In genomic region chr5:36356659-36357058, GRCm38 (mm10) we compare ENCODE assay signal across 26 mouse cellular contexts. TPM values are rescaled to one million over a fixed set of nuclear protein-coding genes. Genes with fewer than 3 reads are reported as not detected.
DNase-seq lines count a peak whose midpoint lies in the region; TF ChIP-seq lines count a peak whose summit lies in the region.
"Had no signal": no experiment of that assay in that cellular context is flagged by ENCODE, and none has a peak within 500 bp of the region (broad histone marks: within the 10 kb centered on the region; RNA-seq: fewer than 3 reads in every experiment).

No protein-coding gene starts in this region.

- peak overlapping the region; percentile 41; the same call in 1 of the 2 replicates for H3K27ac ChIP-seq in gastrocnemius, adult 2 months
- H3K27ac ChIP-seq: embryonic facial prominence, embryonic 13.5 days; hindbrain, embryonic 10.5 days; layer of hippocampus, adult 2 months; left cerebral cortex, adult 2 months; limb, embryonic 15.5 days; liver, embryonic 13.5 days; neural tube, embryonic 13.5 days had no signal

- TF ChIP-seq CTCF in gastrocnemius, adult 2 months (IDR thresholded peaks at IDR 0.05), result no peak

- peak; percentile 61 for DNase-seq in gastrocnemius, adult 2 months
- DNase-seq in gastrocnemius, postnatal 25 days, result no peak
- DNase-seq in 3T3-L1 (ENCODE audit: low read depth, low spot score), result peak; percentile 82
- DNase-seq in NIH3T3 (ENCODE audit: low read depth), result peak; percentile 71
- peak; percentile 60 for DNase-seq in gonadal fat pad, adult 2 months (ENCODE audit: low read depth)
- DNase-seq in left cerebral cortex, postnatal 14 days (ENCODE audit: low spot score in 2 of 2), result no peak
- no peak for DNase-seq in kidney, adult 8-10 months
- DNase-seq: adrenal gland, postnatal 14 days; cerebellum, adult 11-12 months; cerebellum, adult 9-11 months; embryo, embryonic 11 days; heart, postnatal 14 days; kidney, adult 18-20 months; kidney, postnatal 36 days; liver, embryonic 13.5 days; lung, adult 2 months; lung, postnatal 36 days; right cerebral cortex, postnatal 4 days; thymus, postnatal 4 days had no signal

- intact Hi-C loops in gastrocnemius, adult 2 months (cut with DNase I), result no loop called here
- intact Hi-C loops in left cerebral cortex, postnatal 14 days (cut with DNase I), result no loop called here

- no peak overlapping the region for H3K4me3 ChIP-seq in gastrocnemius, adult 2 months
- H3K4me3 ChIP-seq: embryonic facial prominence, embryonic 13.5 days; erythroblast, embryonic 14.5 days; hindbrain, embryonic 10.5 days; layer of hippocampus, adult 2 months; left cerebral cortex, adult 2 months; limb, embryonic 15.5 days; liver, embryonic 13.5 days; neural tube, embryonic 13.5 days had no signal

RNA-seq across cellular contexts. Expression of gene Sorcs2, which starts 41.3 kb away (rescaled TPM):
- 1 to 10 TPM in 1 of 2 experiments, under 1 TPM in 1; 0.94 to 2.3 TPM for total RNA-seq in gastrocnemius, adult 2 months (2021)
- 1 to 10 TPM; 2.2 to 4.3 TPM for total RNA-seq in gastrocnemius, postnatal 25 days (2021)
- polyA plus RNA-seq in gonadal fat pad, adult 2 months (2012; rRNA removed), result 11.5 and 16.8 TPM in 2 replicates
- 10 to 100 TPM; 48.2 to 49.2 TPM for total RNA-seq in left cerebral cortex, postnatal 14 days (2021)
- polyA plus RNA-seq: erythroblast, embryonic 14.5 days had no signal

Comparison
In these comparisons a context has a peak if more than half of its experiments do, and no peak if none do; other contexts are left out.
1. DNase-seq: peak in gastrocnemius, adult 2 months (single experiment), 3T3-L1 (single experiment), NIH3T3 (single experiment) and gonadal fat pad, adult 2 months (single experiment); none in gastrocnemius, postnatal 25 days (single experiment), left cerebral cortex, postnatal 14 days (0 of 2) and kidney, adult 8-10 months (0 of 2).
2. RNA of gene Sorcs2, which starts 41.3 kb away (total RNA-seq): 48.2 to 49.2 TPM in left cerebral cortex, postnatal 14 days; 2.2 to 4.3 TPM in gastrocnemius, postnatal 25 days and 0.94 to 2.3 TPM in gastrocnemius, adult 2 months; every median in the first group is over 4 times any median in the second.